Mouse (Mus musculus): ENCODE measurements at regions not wholly inside any gene's neighbourhood (a gene's known extent, or its start where the extent isn't known, plus 50 kb on each side); places are given as distances from the start of the nearest gene placed in this dataset.

DNA sequence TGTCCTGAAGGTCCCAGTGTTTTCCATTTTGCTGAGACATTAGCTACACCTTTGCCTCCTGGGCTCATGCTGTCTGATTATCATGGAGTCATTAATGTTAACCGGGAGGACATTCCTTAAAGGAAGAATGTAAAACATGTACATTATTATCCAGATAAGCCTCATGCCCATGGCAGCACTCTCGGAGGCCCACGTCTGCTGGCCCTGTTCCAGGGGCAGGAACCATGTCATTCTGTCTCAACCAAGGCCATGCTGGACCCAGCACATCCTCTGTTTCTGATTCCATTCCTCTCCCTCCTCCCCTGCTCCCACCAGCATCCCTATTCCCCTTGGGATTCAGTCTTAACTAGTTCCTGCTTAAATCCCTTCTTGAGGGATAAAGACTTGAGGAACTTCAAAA is 139.1 kb downstream of the Sptssa start:
- no peak for TF ChIP-seq CTCF (IDR thresholded peaks at IDR 0.05; ENCODE audit: control insufficient read depth, insufficient read depth, insufficient read length)
- TF ChIP-seq MAX (IDR thresholded peaks at IDR 0.05) = no peak
- TF ChIP-seq USF1 (IDR thresholded peaks at IDR 0.05; ENCODE audit: low read depth) = no peak
- TF ChIP-seq CEBPB (IDR thresholded peaks at IDR 0.05; ENCODE audit: low read depth) = no peak
- no peak for TF ChIP-seq MYOG (IDR thresholded peaks at IDR 0.05; ENCODE audit: control insufficient read depth, extremely low read depth, insufficient read length)
- TF ChIP-seq MYOD1 (IDR thresholded peaks at IDR 0.05; ENCODE audit: control insufficient read depth, insufficient read length, low read depth) = no peak
- no peak for TF ChIP-seq FOSL1 (IDR thresholded peaks at IDR 0.05; ENCODE audit: insufficient read depth, low read length, poor library complexity, severe bottlenecking)
